In genomic region chr11:111096612-111097011, GRCm38 (mm10) we compare ENCODE assay signal across 11 mouse cellular contexts. TPM values are rescaled to one million over a fixed set of nuclear protein-coding genes. Genes with fewer than 3 reads are reported as not detected.
DNase-seq lines count a peak whose midpoint lies in the region.
"Had no signal": no experiment of that assay in that cellular context is flagged by ENCODE, and none has a peak within 500 bp of the region (broad histone marks: within the 10 kb centered on the region; RNA-seq: fewer than 3 reads in every experiment).

No protein-coding gene starts in this region.

- DNase-seq in heart, adult 9 months (ENCODE audit: low spot score in 2 of 2), result peak; percentile 49 to 52
- no peak for DNase-seq in heart, postnatal 25 days (ENCODE audit: low spot score)
- peak; percentile 69 for DNase-seq in 416B (ENCODE audit: low read depth)
- peak; percentile 47 for DNase-seq in brain, adult 2 months (ENCODE audit: low read depth, low spot score)
- peak; percentile 39 for DNase-seq in lung, postnatal 25 days (ENCODE audit: low spot score)
- no peak for DNase-seq in thymus, postnatal 14 days
- no peak for DNase-seq in thymus, postnatal 4 days
- DNase-seq: adrenal gland, postnatal 25 days; cerebellum, adult 11-12 months; kidney, postnatal 10 days; liver, embryonic 13.5 days had no signal

- intact Hi-C loops in heart, postnatal 25 days (cut with DNase I), result no loop called here

RNA-seq across cellular contexts. Expression of gene Kcnj2, which starts 30.6 kb away (rescaled TPM):
- 10 to 100 TPM; 42.4 to 45.6 TPM for total RNA-seq in heart, postnatal 25 days (2021)

Comparison
In these comparisons a context has a peak if more than half of its experiments do, and no peak if none do; other contexts are left out.
1. DNase-seq: peak in heart, adult 9 months (2 of 2), 416B (single experiment), brain, adult 2 months (single experiment) and lung, postnatal 25 days (single experiment); none in heart, postnatal 25 days (single experiment), thymus, postnatal 14 days (single experiment) and thymus, postnatal 4 days (single experiment).